Mouse (Mus musculus) bone marrow, adult 2 months (tissue): Measurements from ENCODE around the gene Sept9.

Experiments
- CTCF ChIP-seq: fragments of 200-500 bp; IDR thresholded peaks from 2 replicates; pipeline ENCODE4 v1.5.1; 2011; ENCODE audit warnings: low read length, control low read depth; ENCODE audit not compliant: control insufficient read depth, insufficient read depth
- POLR2A ChIP-seq: fragments of 200-500 bp; IDR thresholded peaks from 2 replicates; pipeline ENCODE4 v1.6.1; 2011; ENCODE audit warnings: low read depth, mild to moderate bottlenecking, control low read depth, low read length, borderline replicate concordance; ENCODE audit not compliant: control insufficient read depth

GRCm38 (mm10) chr11:117367937-117368336, 168.5 kb downstream of the Sept9 start:
- TF ChIP-seq CTCF = no peak
- no peak for TF ChIP-seq POLR2A
